Mouse (Mus musculus) lung, adult 2 months (tissue): ENCODE measurements around the gene Bmx. TPM values are rescaled to one million over a fixed set of nuclear protein-coding genes. Genes with fewer than 3 reads are reported as not detected.
A peak's percentile ranks its signal among the peaks of the same experiment; 100 is the strongest.

Source experiments
- DNase-seq: peaks from one replicate; pipeline ENCODE4 v3.0.0; 2022
- H3K4me1 ChIP-seq: fragments of 200-500 bp; 2 replicates; pipeline ENCODE4 v1.6.1; 2011; ENCODE audit warnings: low read length; ENCODE audit not compliant: control insufficient read depth, insufficient read depth
- H3K4me3 ChIP-seq: fragments of 200-500 bp; replicated peaks from 2 replicates; pipeline ENCODE3; 2011; ENCODE audit warnings: low read depth, mild to moderate bottlenecking, control low read depth, low read length; ENCODE audit errors: extremely low read depth
- CTCF ChIP-seq: fragments of 200-500 bp; IDR thresholded peaks from 2 replicates; pipeline ENCODE4 v1.5.1; 2011; ENCODE audit warnings: mild to moderate bottlenecking, low read length, control low read depth; ENCODE audit not compliant: insufficient read depth
- POLR2A ChIP-seq: fragments of 200-500 bp; IDR thresholded peaks from 2 replicates; pipeline ENCODE4 v1.6.1; 2011; ENCODE audit warnings: low read depth, mild to moderate bottlenecking, control low read depth, low read length, borderline replicate concordance; ENCODE audit errors: extremely low read depth
- WGBS: fragments of 180-500 bp; shearing (Covaris S2); methylation state at CpG from one replicate; pipeline ENCODE4 v1.1.7; 2018; 5-methylcytosine and 5-hydroxymethylcytosine counted together
- polyA plus RNA-seq: library from polyadenylated mRNA; depleted of rRNA; stranded (reverse); fragments of >200 nt; gene quantifications from 2 replicates; pipeline ENCODE4 v1.2.3, GENCODE M21; 2012

The Bmx gene
- polyA plus RNA-seq, 1 experiment: 2.7 TPM

DNA sequence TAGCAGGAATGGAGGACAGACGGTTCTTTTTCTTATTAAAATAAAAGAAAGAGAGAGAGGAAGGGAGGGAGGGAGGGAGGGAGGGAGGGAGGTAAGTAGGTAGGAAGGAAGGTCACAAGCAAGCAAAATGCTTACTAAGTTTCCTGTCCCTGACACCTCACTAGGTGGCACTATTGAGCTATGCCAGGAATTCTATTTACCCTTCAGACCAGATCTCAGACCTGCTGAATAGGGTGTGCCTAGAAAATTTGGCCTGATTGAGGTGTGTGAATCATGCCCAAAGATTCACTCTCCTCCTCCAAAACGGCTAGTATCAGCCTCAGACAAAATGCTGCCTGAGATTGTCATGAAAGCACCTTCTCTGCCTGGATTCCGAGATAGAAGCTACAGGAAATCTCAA lies 74.1 kb downstream of the Bmx start:
- 35% methylated on average over 3 of the region's 3 CpGs for WGBS
- H3K4me1 ChIP-seq: no peaks in the 10 kb centered on the region
- DNase-seq: peak; percentile 9
- H3K4me3 ChIP-seq: no peak overlapping the region
- TF ChIP-seq POLR2A: no peak
- TF ChIP-seq CTCF: no peak

DNA sequence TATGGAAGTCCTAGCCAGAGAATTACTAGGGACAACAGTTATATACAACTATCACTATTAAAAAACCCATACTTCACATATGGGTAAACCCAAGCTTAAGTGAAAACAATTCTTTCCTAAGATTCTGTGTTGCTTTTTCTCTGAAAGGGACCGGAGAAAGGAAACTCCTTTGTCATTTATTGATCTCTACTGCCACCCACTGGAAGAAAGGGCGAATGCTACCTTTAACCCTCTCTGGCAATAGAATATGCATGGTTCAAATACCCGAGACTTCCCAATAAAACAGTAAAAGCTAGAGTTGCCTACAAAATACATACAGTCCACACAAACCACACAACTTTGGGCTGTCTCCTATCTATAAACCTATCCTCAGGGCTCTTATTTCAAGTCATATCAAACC lies 78.2 kb downstream of the Bmx start:
- TF ChIP-seq CTCF (0 out of 2 replicates have a peak, but pooled peaks have one; percentile 3), POLR2A (no peak)
- DNase-seq: peak; percentile 9
- Histone ChIP-seq H3K4me3 (no peak overlapping the region), H3K4me1 (no peaks in the 10 kb centered on the region)
- WGBS: 21% methylated on average over 3 of the region's 3 CpGs

DNA sequence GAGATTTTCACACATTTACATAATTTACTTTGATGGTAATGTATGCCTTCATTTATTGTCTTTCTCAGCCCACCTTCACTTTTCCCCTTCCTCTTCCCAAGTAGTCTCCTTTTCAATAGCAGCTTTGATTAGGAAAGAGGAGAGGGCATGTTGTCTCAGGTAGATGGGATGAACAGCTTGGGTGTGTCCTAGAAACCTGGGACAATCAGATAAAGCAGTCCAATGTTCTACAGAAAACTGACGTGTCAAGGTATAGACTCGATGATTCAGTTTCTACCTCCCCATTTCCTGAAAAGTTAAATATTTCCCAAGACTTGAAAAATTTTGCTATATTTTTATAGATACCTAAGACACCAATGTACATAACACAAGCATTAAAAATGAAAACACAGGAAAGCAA lies 79.1 kb downstream of the Bmx start:
- no peak overlapping the region for H3K4me3 ChIP-seq
- TF ChIP-seq POLR2A: no peak
- no peak for TF ChIP-seq CTCF
- no peak for DNase-seq
- 77% methylated on average over 2 of the region's 2 CpGs for WGBS
- H3K4me1 ChIP-seq: no peaks in the 10 kb centered on the region

DNA sequence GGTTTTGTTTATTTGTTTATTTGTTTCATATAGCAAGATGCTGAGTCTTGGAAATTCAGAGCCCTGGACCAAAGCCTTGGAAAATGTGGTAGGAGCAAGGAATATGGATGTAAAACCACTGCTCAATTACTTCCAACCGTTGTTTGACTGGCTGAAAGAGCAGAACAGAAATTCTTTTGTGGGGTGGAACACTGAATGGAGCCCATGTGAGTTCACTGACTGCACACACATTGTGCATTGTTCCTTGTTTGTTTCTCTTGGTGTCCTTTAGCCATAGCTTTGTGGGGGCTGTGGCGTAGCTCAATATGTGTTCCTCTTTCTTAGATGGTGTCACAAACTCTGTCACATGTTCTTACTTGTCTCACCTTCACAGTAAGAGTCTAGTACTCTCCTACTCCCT lies 82.2 kb downstream of the Bmx start:
- WGBS: 65% methylated on average over 2 of the region's 2 CpGs
- Histone ChIP-seq H3K4me1 (no peaks in the 10 kb centered on the region), H3K4me3 (no peak overlapping the region)
- no peak for DNase-seq
- TF ChIP-seq CTCF (no peak), POLR2A (no peak)

DNA sequence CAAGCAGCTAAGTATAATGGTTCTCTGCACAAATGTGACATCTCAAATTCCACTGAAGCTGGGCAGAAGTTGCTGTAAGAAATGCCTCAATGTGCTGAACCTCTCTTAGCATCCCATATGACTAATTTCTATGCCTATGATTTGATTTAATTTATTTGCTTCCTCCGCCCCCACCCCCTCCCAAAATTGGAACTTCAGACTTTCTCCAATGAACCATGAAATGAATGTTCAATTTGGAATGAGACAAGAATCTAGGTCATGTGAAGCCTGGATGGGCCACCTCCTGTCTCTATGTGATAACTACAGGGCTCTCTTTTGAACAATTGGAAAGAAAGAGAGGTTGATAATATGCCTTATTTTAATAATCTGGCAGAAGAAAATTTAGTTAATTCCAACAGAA lies 82.7 kb downstream of the Bmx start:
- Histone ChIP-seq H3K4me1 (no peaks in the 10 kb centered on the region), H3K4me3 (no peak overlapping the region)
- TF ChIP-seq CTCF (no peak), POLR2A (no peak)
- WGBS: 94% methylated on average over 1 of the region's 1 CpGs
- no peak for DNase-seq

DNA sequence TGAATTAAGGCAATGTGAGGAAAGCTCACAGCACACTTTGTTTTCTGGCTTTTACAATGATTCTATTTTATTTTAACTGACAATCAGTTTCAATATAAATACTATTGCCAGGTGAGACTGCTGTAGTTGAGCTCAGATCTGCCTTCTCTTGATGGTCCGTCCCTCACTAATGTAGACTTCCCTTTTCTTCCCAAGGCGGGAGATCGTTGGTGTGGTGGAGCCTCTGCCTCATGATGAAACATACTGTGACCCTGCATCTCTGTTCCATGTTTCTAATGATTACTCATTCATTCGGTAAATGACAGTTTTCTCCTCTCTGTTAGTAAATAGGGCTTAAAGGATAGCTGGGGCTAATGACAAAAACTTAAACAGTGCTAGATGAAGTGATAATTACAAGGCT lies 84.1 kb downstream of the Bmx start:
- Histone ChIP-seq H3K4me1 (no peaks in the 10 kb centered on the region), H3K4me3 (no peak overlapping the region)
- no peak for TF ChIP-seq CTCF
- no peak for TF ChIP-seq POLR2A
- DNase-seq: no peak
- 82% methylated on average over 4 of the region's 4 CpGs for WGBS

DNA sequence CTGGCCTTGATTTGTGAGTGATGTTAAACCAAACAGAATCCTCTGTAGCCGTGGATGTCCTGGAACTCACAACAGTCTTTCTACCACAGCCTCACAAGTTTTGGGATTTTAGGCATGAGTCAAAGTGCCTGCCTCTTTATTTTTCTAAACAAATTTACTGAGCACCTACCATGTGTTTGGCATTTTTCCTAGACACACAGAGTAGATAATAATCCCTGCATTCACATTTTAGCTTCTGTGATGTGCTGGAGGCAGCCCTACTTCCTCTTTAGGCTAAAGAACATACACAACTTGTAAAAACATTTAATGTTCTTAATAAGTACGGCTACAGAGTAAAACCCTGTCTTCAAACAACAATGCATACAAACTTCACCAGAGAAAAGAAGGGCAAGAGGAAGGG lies 87.0 kb downstream of the Bmx start:
- DNase-seq: no peak
- 57% methylated on average over 2 of the region's 2 CpGs for WGBS
- Histone ChIP-seq H3K4me1 (no peaks in the 10 kb centered on the region), H3K4me3 (no peak overlapping the region)
- no peak for TF ChIP-seq POLR2A
- no peak for TF ChIP-seq CTCF

DNA sequence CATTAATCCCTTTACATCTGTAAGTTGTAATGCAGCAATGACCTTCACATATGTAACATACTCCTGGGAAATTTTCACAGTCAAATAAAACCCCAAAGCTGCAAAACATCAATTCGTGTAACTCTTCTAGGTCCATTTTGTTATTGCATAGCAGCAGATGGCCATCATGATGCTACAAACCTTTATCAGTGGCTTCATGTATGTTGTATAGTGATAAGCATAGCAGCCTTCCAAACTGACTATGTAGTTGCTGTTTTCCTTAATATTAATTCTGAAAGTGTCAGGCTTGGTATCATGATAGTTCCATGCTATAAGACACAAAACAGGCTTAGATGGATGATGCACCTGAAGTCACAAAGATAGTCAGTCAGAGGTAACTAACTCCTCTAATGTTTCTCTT lies 93.3 kb downstream of the Bmx start:
- WGBS: 78% methylated on average over 1 of the region's 1 CpGs
- TF ChIP-seq CTCF (no peak), POLR2A (no peak)
- no peak for DNase-seq

DNA sequence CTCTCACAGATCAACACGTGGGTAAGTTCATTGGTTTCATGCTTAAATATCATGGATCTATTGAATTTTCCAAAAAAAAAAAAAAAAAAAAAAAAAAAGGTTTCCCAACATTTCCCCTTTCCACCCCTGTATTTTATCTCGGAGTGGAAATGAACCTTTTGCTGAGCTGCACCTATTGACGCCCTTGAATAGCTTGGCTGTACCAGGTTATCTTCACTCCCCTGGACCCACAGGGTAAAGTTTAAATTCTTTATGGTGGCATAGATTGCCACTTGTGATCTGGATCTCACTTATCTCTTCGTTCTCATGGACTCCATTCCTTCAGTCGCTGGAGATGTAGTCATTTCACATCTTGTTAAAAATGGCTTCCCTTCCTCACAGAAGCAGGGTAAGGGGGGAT lies 103.4 kb downstream of the Bmx start:
- Histone ChIP-seq H3K4me3 (no peak overlapping the region), H3K4me1 (no peaks in the 10 kb centered on the region)
- WGBS: 77% methylated on average over 5 of the region's 5 CpGs
- no peak for DNase-seq
- no peak for TF ChIP-seq POLR2A
- no peak for TF ChIP-seq CTCF

More for the DNA sequence above, 93.3 kb downstream of the Bmx start:
- Histone ChIP-seq H3K4me3 (no peak overlapping the region), H3K4me1 (no peaks in the 10 kb centered on the region)

DNA sequence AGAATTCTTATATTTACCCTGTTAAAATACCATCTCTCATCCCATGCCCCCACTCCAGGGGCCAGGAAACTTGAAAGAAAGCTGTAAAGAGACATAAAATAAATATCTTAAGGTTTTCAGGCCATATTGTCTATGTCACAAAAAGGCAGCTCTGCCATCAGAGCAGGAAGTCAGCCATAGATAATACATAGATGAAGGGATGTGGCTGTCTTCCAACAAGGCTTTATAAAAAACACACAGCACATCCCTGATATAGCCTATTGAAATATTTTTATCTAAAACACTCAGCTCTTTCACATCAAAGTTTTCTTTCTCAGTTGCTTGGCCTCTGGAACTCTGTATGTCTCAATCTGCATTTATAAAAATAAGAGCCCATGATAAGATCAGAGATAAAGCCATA lies 104.4 kb downstream of the Bmx start:
- no peak for DNase-seq
- no peak overlapping the region for H3K4me3 ChIP-seq
- no peak for TF ChIP-seq CTCF
- TF ChIP-seq POLR2A: no peak
- H3K4me1 ChIP-seq: no peaks in the 10 kb centered on the region
